Mouse (Mus musculus) MEL (cell line): Measurements from ENCODE around the gene Tnfrsf8. TPM values are rescaled to one million over a fixed set of nuclear protein-coding genes. Genes with fewer than 3 reads are reported as not detected.

Source experiments
- DNase-seq: peaks from one replicate; pipeline ENCODE4 v3.0.0; 2011; ENCODE audit warnings: low read depth, low spot score
- H3K27ac ChIP-seq: 2 replicates; pipeline ENCODE4 v1.5.1; 2012; ENCODE audit warnings: low read depth, mild to moderate bottlenecking, control low read depth, low read length, moderate library complexity; ENCODE audit not compliant: control insufficient read depth
- H3K27me3 ChIP-seq, 2 experiments: fragments of 150-350 bp in 1 of 2; sonication (generic) in 1 of 2; 2 replicates each; pipeline ENCODE4 v1.6.1; 2012; ENCODE audit warnings: low read length in 2 of 2, mild to moderate bottlenecking in 2 of 2, improper control_type of control experiment in 1 of 2, moderate library complexity in 1 of 2; ENCODE audit not compliant: insufficient read depth in 2 of 2, control insufficient read depth in 1 of 2
- H3K36me3 ChIP-seq, 2 experiments: 2 replicates each; pipeline ENCODE4 v1.6.1; 2012 to 2014; ENCODE audit warnings: low read length in 2 of 2, improper control_type of control experiment in 1 of 2, inconsistent platforms in 1 of 2, mild to moderate bottlenecking in 1 of 2; ENCODE audit not compliant: insufficient read depth in 2 of 2, control insufficient read depth in 1 of 2
- H3K4me1 ChIP-seq, 2 experiments: fragments of 150-350 bp in 1 of 2; sonication (generic) in 1 of 2; 2 replicates each; pipeline ENCODE4 v1.6.1; 2012; ENCODE audit warnings: low read length in 2 of 2, improper control_type of control experiment in 1 of 2, mild to moderate bottlenecking in 1 of 2; ENCODE audit not compliant: insufficient read depth in 2 of 2, control insufficient read depth in 1 of 2
- H3K4me3 ChIP-seq, 2 experiments: fragments of 150-350 bp in 1 of 2; sonication (generic) in 1 of 2; 2 replicates each; pipeline ENCODE4 v1.5.1; 2012; ENCODE audit warnings: low read depth in 2 of 2, low read length in 2 of 2, mild to moderate bottlenecking in 2 of 2, moderate library complexity in 2 of 2, control low read depth in 1 of 2, improper control_type of control experiment in 1 of 2; ENCODE audit not compliant: control insufficient read depth in 1 of 2, insufficient read depth in 1 of 2
- H3K79me2 ChIP-seq: 2 replicates; pipeline ENCODE4 v1.6.1; 2012; ENCODE audit warnings: mild to moderate bottlenecking, low read length, moderate library complexity; ENCODE audit not compliant: control insufficient read depth, poor library complexity, insufficient read depth
- H3K9ac ChIP-seq: 2 replicates; pipeline ENCODE4 v1.6.1; 2012; ENCODE audit warnings: low read depth, mild to moderate bottlenecking, control low read depth, low read length, moderate library complexity; ENCODE audit not compliant: control insufficient read depth, poor library complexity, severe bottlenecking
- H3K9me3 ChIP-seq: fragments of 150-350 bp; sonication (generic); replicated peaks from 2 replicates; pipeline ENCODE4 v1.6.1; 2012; ENCODE audit warnings: mild to moderate bottlenecking, low read length, improper control_type of control experiment, moderate library complexity; ENCODE audit not compliant: insufficient read depth
- CHD2 ChIP-seq: IDR thresholded peaks from 2 replicates; pipeline ENCODE4 v1.6.1; 2011; ENCODE audit warnings: low read length, improper control_type of control experiment
- CTCF ChIP-seq, 3 experiments: IDR thresholded peaks in 2 of 3; conservative IDR thresholded peaks in 1 of 3; 2 replicates each; pipeline ENCODE4 v1.5.1; 2011 to 2012; ENCODE audit warnings: low read length in 3 of 3, low read depth in 2 of 3, mild to moderate bottlenecking in 2 of 3, improper control_type of control experiment in 1 of 3, inconsistent platforms in 1 of 3, mixed read lengths in 1 of 3, moderate library complexity in 1 of 3; ENCODE audit not compliant: control insufficient read depth in 1 of 3, insufficient read depth in 1 of 3, poor library complexity in 1 of 3, severe bottlenecking in 1 of 3
- EP300 ChIP-seq, 2 experiments: IDR thresholded peaks; 2 replicates each; pipeline ENCODE4 v1.6.1; 2011; ENCODE audit warnings: improper control_type of control experiment in 2 of 2, low read length in 2 of 2, low read depth in 1 of 2, mild to moderate bottlenecking in 1 of 2
- ETS1 ChIP-seq: IDR thresholded peaks from 2 replicates; pipeline ENCODE4 v1.6.1; 2012; ENCODE audit warnings: low read depth, mild to moderate bottlenecking, inconsistent platforms, low read length, improper control_type of control experiment, moderate library complexity
- KAT2A ChIP-seq: conservative IDR thresholded peaks from 2 replicates; pipeline ENCODE4 v1.6.1; 2012; ENCODE audit warnings: low read depth, low read length, improper control_type of control experiment, inconsistent platforms
- MXI1 ChIP-seq: IDR thresholded peaks from 2 replicates; pipeline ENCODE4 v1.6.1; 2011; ENCODE audit warnings: mild to moderate bottlenecking, low read depth, low read length, improper control_type of control experiment
- NELFE ChIP-seq: IDR thresholded peaks from 2 replicates; pipeline ENCODE4 v1.6.1; 2011; ENCODE audit warnings: low read depth, low read length, improper control_type of control experiment
- SIN3A ChIP-seq: IDR thresholded peaks from 2 replicates; pipeline ENCODE4 v1.6.1; 2012; ENCODE audit warnings: low read length, improper control_type of control experiment, inconsistent platforms
- ZKSCAN1 ChIP-seq: IDR thresholded peaks from 2 replicates; pipeline ENCODE4 v1.6.1; 2012; ENCODE audit warnings: low read depth, mild to moderate bottlenecking, inconsistent platforms, low read length, improper control_type of control experiment, moderate library complexity
- ZMIZ1 ChIP-seq: IDR thresholded peaks from 2 replicates; pipeline ENCODE4 v1.6.1; 2012; ENCODE audit warnings: low read depth, mild to moderate bottlenecking, inconsistent platforms, low read length, improper control_type of control experiment, moderate library complexity
- ZNF384 ChIP-seq: IDR thresholded peaks from 2 replicates; pipeline ENCODE4 v1.6.1; 2012; ENCODE audit warnings: low read depth, mild to moderate bottlenecking, inconsistent platforms, low read length, improper control_type of control experiment
- polyA plus RNA-seq, 2 experiments: library from polyadenylated mRNA; stranded (reverse) in 1 of 2; unstranded in 1 of 2; fragments of >175 nt in 1 of 2; fragments of >200 nt in 1 of 2; gene quantifications; 2 replicates each; pipeline versions ENCODE4 v1.2.1 to v1.2.4; 2012; ENCODE audit warnings: low replicate concordance in 2 of 2, low read depth in 1 of 2; ENCODE audit not compliant: insufficient read length in 2 of 2, insufficient read depth in 1 of 2, missing spikeins in 1 of 2
- total RNA-seq: library from RNA; depleted of rRNA; stranded (reverse); fragments of 300-350 nt; gene quantifications from 2 replicates; pipeline ENCODE4 v1.2.3, GENCODE M21; 2012; rRNA removed

Tnfrsf8 gene
- total and polyA plus RNA-seq, 3 experiments: not detected

DNA sequence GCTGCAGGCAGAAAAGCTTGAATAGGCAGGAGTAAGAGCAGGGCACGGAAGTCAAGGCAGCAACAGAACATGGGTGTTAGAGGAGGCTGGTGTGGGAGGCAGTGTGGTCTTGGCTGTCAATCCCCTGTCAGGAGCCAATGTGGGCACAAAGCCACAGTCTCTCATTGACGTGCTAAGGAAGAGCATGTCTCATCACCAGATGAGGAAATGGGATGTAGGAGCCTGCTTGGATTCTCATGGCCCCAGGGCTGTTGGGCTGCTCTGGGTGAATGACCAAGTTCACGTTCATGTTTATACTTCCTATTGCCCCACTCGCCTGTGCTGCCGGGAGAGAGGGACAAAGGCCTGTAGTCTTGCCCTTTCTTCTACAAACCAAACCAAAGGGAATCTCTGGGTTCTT is 97.1 kb downstream of the Tnfrsf8 start:
- TF ChIP-seq CHD2 (no peak), ZMIZ1 (no peak), NELFE (no peak), ETS1 (no peak), ZNF384 (no peak), ZKSCAN1 (no peak), MXI1 (no peak), CTCF (IDR thresholded peaks at IDR 0.05 in 2 of 3, conservative IDR thresholded peaks at IDR 0.05 in 1 of 3; ENCODE audit: control insufficient read depth in 1 of 3, insufficient read depth in 1 of 3, low read depth in 2 of 3, low read length in 3 of 3, poor library complexity in 1 of 3, severe bottlenecking in 1 of 3) (no peak), KAT2A (no peak), EP300 (IDR thresholded peaks at IDR 0.05; ENCODE audit: low read depth in 1 of 2, low read length in 2 of 2) (no peak), SIN3A (no peak)
- H3K4me3 ChIP-seq: no peak overlapping the region
- H3K4me1 ChIP-seq: peaks cover 7 to 15% of the 10 kb centered on the region in 2 experiments
- no peaks in the 10 kb centered on the region for H3K79me2 ChIP-seq
- peaks cover 0 to 10% of the 10 kb centered on the region in 2 experiments; a peak in 2 of 4 replicates for H3K36me3 ChIP-seq
- DNase-seq: no peak
- H3K9me3 ChIP-seq: no peaks in the 10 kb centered on the region
- H3K27ac ChIP-seq: no peak overlapping the region
- no peaks in the 10 kb centered on the region for H3K27me3 ChIP-seq
- H3K9ac ChIP-seq: no peak overlapping the region

Other genes starting within 250 kb of the Tnfrsf8 start
- gene Vps13d, start 120.2 kb downstream of the Tnfrsf8 start, total RNA-seq: 8.9 and 10.0 TPM in 2 replicates
- gene Vps13d, start 120.2 kb downstream of the Tnfrsf8 start, polyA plus RNA-seq: 10 to 100 TPM; 13.2 to 14.5 TPM
- gene Tnfrsf1b, start 68.3 kb downstream of the Tnfrsf8 start, total RNA-seq: 0.33 and 0.58 TPM in 2 replicates
- gene Tnfrsf1b, start 68.3 kb downstream of the Tnfrsf8 start, polyA plus RNA-seq: 1 to 10 TPM in 1 of 2 experiments, not detected in 1; 1.2 TPM
- 0.50 and 0.62 TPM in 2 replicates for gene Zfp990, start 195.6 kb upstream of the Tnfrsf8 start, total RNA-seq
- gene Zfp990, start 195.6 kb upstream of the Tnfrsf8 start, polyA plus RNA-seq: 1 to 10 TPM in 1 of 2 experiments, not detected in 1; 1.7 TPM